Mouse (Mus musculus) liver, embryonic 13.5 days (tissue): ENCODE data around the gene Tex22. TPM values are rescaled to one million over a fixed set of nuclear protein-coding genes. Genes with fewer than 3 reads are reported as not detected.
A peak's percentile ranks its signal among the peaks of the same experiment; 100 is the strongest.

Source experiments
- ATAC-seq: fragments of 200-750 bp; cut with Nextera tagmentation; 2 replicates; pipeline ENCODE4 v1.8.0; 2017; ENCODE audit warnings: low read depth, mild to moderate bottlenecking, moderate number of reproducible peaks, moderate library complexity
- DNase-seq: peaks from one replicate; pipeline ENCODE4 v3.0.0; 2022
- H3K27ac ChIP-seq: fragments of 300-500 bp; sonication (generic); 2 replicates; pipeline ENCODE4 v1.5.1; 2015; ENCODE audit warnings: moderate library complexity, mild to moderate bottlenecking, inconsistent platforms
- H3K27me3 ChIP-seq: fragments of 300-500 bp; sonication (generic); 2 replicates; pipeline ENCODE4 v1.6.1; 2015; ENCODE audit warnings: mild to moderate bottlenecking, inconsistent platforms
- H3K36me3 ChIP-seq: fragments of 300-500 bp; sonication (generic); 2 replicates; pipeline ENCODE4 v1.6.1; 2015; ENCODE audit warnings: mild to moderate bottlenecking, inconsistent platforms
- H3K4me1 ChIP-seq: fragments of 300-500 bp; sonication (generic); replicated peaks from 2 replicates; pipeline ENCODE4 v1.6.1; 2015; ENCODE audit warnings: inconsistent platforms
- H3K4me2 ChIP-seq: fragments of 300-500 bp; sonication (generic); 2 replicates; pipeline ENCODE4 v1.6.1; 2015; ENCODE audit warnings: inconsistent platforms, mild to moderate bottlenecking, moderate library complexity
- H3K4me3 ChIP-seq: fragments of 300-500 bp; sonication (generic); replicated peaks from 2 replicates; pipeline ENCODE4 v1.5.1; 2015; ENCODE audit warnings: mild to moderate bottlenecking, inconsistent platforms
- H3K9ac ChIP-seq: fragments of 300-500 bp; sonication (generic); 2 replicates; pipeline ENCODE4 v1.6.1; 2015; ENCODE audit warnings: mild to moderate bottlenecking, inconsistent platforms
- H3K9me3 ChIP-seq: fragments of 300-500 bp; sonication (generic); replicated peaks from 2 replicates; pipeline ENCODE4 v1.6.1; 2016; ENCODE audit warnings: inconsistent platforms
- WGBS: fragments of 180-500 bp; shearing (Covaris S2); methylation state at CpG from one replicate; pipeline ENCODE4 v1.1.7; 2015; ENCODE audit not compliant: insufficient replicate concordance; 5-methylcytosine and 5-hydroxymethylcytosine counted together
- polyA plus RNA-seq: library from polyadenylated mRNA; unstranded; fragments of >200 nt; fragmentation: Nextera tagmentation; extraction: Ambion mirVana; gene quantifications from 2 replicates; pipeline ENCODE4 v1.2.1, GENCODE M21; 2015

The Tex22 gene
- polyA plus RNA-seq, 1 experiment from 2014 or later: not detected

GRCm38 (mm10) chr12:113103846-113104451, 29.6 kb downstream of the Tex22 start:
- H3K27ac ChIP-seq: peak overlapping the region; percentile 91; the same call in 1 of the 2 replicates
- no peak overlapping the region for H3K4me3 ChIP-seq
- H3K4me2 ChIP-seq: no peak overlapping the region
- peaks cover 17% of the 10 kb centered on the region; the same call in 1 of the 2 replicates for H3K36me3 ChIP-seq
- 60% methylated on average over 8 of the region's 8 CpGs for WGBS
- DNase-seq (no peak), ATAC-seq (no peak)
- H3K9me3 ChIP-seq: no peaks in the 10 kb centered on the region
- H3K27me3 ChIP-seq: no peaks in the 10 kb centered on the region
- H3K4me1 ChIP-seq: peaks cover 98% of the 10 kb centered on the region
- no peak overlapping the region for H3K9ac ChIP-seq

GRCm38 (mm10) chr12:113106386-113106785, 32.1 kb downstream of the Tex22 start:
- 81% methylated on average over 6 of the region's 6 CpGs for WGBS
- peak overlapping the region; percentile 65 for H3K9ac ChIP-seq

GRCm38 (mm10) chr12:113107431-113108124, 33.3 kb downstream of the Tex22 start:
- Histone ChIP-seq H3K4me2 (peak overlapping the region; percentile 46), H3K27me3 (no peaks in the 10 kb centered on the region), H3K27ac (peak overlapping the region; percentile 91), H3K4me3 (peak overlapping the region; percentile 12; the same call in 1 of the 2 replicates), H3K36me3 (peaks cover 29% of the 10 kb centered on the region), H3K9me3 (no peaks in the 10 kb centered on the region), H3K4me1 (peaks cover 92% of the 10 kb centered on the region), H3K9ac (peak overlapping the region; percentile 65)
- WGBS: 14% methylated on average over 4 of the region's 4 CpGs
- ATAC-seq: peak; percentile 95
- DNase-seq: peak; percentile 73

More at GRCm38 (mm10) chr12:113106386-113106785, 32.1 kb downstream of the Tex22 start:
- Histone ChIP-seq H3K9me3 (no peaks in the 10 kb centered on the region), H3K4me2 (peak overlapping the region; percentile 46; the same call in 1 of the 2 replicates), H3K4me1 (peaks cover 95% of the 10 kb centered on the region), H3K27ac (peak overlapping the region; percentile 91), H3K27me3 (no peaks in the 10 kb centered on the region), H3K36me3 (peaks cover 18% of the 10 kb centered on the region), H3K4me3 (no peak overlapping the region)
- DNase-seq (no peak), ATAC-seq (no peak)

GRCm38 (mm10) chr12:113108528-113109283, 34.4 kb downstream of the Tex22 start:
- no peak overlapping the region for H3K4me3 ChIP-seq
- no peak for ATAC-seq
- H3K27me3 ChIP-seq: no peaks in the 10 kb centered on the region
- no peaks in the 10 kb centered on the region for H3K9me3 ChIP-seq
- peaks cover 90% of the 10 kb centered on the region for H3K4me1 ChIP-seq
- peaks cover 33% of the 10 kb centered on the region for H3K36me3 ChIP-seq
- H3K27ac ChIP-seq: peak overlapping the region; percentile 91
- 88% methylated on average over 17 of the region's 17 CpGs for WGBS
- peak overlapping the region; percentile 14; the same call in 1 of the 2 replicates for H3K9ac ChIP-seq
- no peak overlapping the region; the same call in 1 of the 2 replicates for H3K4me2 ChIP-seq
- no peak for DNase-seq

- peaks cover 44% of the 10 kb centered on the region for H3K36me3 ChIP-seq
- H3K4me2 ChIP-seq: no peak overlapping the region
- WGBS: 81% methylated on average over 10 of the region's 10 CpGs
- H3K4me1 ChIP-seq: peaks cover 79% of the 10 kb centered on the region
- no peaks in the 10 kb centered on the region for H3K9me3 ChIP-seq
- H3K9ac ChIP-seq: no peak overlapping the region
- no peak overlapping the region for H3K4me3 ChIP-seq
- H3K27ac ChIP-seq: peak overlapping the region; percentile 91; the same call in 1 of the 2 replicates
- H3K27me3 ChIP-seq: no peaks in the 10 kb centered on the region
- ATAC-seq (no peak), DNase-seq (no peak)
Observed at GRCm38 (mm10) chr12:113109801-113110200, 35.5 kb downstream of the Tex22 start.

- H3K27me3 ChIP-seq: no peaks in the 10 kb centered on the region
- H3K36me3 ChIP-seq: peaks cover 71% of the 10 kb centered on the region
- 84% methylated on average over 4 of the region's 4 CpGs for WGBS
- H3K4me1 ChIP-seq: peaks cover 42% of the 10 kb centered on the region
- H3K4me3 ChIP-seq: no peak overlapping the region
- H3K9ac ChIP-seq: no peak overlapping the region
- no peak overlapping the region for H3K27ac ChIP-seq
- DNase-seq (no peak), ATAC-seq (no peak)
- no peaks in the 10 kb centered on the region for H3K9me3 ChIP-seq
- no peak overlapping the region for H3K4me2 ChIP-seq
Observed at GRCm38 (mm10) chr12:113114141-113114540, 39.8 kb downstream of the Tex22 start.

GRCm38 (mm10) chr12:113114856-113115538, 40.7 kb downstream of the Tex22 start:
- ATAC-seq (no peak), DNase-seq (no peak)
- 78% methylated on average over 16 of the region's 16 CpGs for WGBS
- H3K27ac ChIP-seq: no peak overlapping the region
- no peaks in the 10 kb centered on the region for H3K9me3 ChIP-seq
- no peak overlapping the region for H3K4me2 ChIP-seq
- no peak overlapping the region for H3K4me3 ChIP-seq
- no peak overlapping the region for H3K9ac ChIP-seq
- H3K27me3 ChIP-seq: no peaks in the 10 kb centered on the region
- H3K36me3 ChIP-seq: peaks cover 75% of the 10 kb centered on the region
- peaks cover 34% of the 10 kb centered on the region for H3K4me1 ChIP-seq

GRCm38 (mm10) chr12:113119516-113120410, 45.5 kb downstream of the Tex22 start:
- WGBS: 86% methylated on average over 20 of the region's 20 CpGs
- peak; percentile 65 for DNase-seq
- peaks cover 88% of the 10 kb centered on the region for H3K36me3 ChIP-seq

GRCm38 (mm10) chr12:113124726-113125125, 50.4 kb downstream of the Tex22 start:
- Histone ChIP-seq H3K27me3 (no peaks in the 10 kb centered on the region), H3K4me1 (0 out of 2 replicates have a peak, but pooled peaks cover 6% of the 10 kb centered on the region), H3K9ac (no peak overlapping the region), H3K4me3 (no peak overlapping the region), H3K36me3 (peaks cover 99% of the 10 kb centered on the region), H3K9me3 (no peaks in the 10 kb centered on the region), H3K27ac (peak overlapping the region; percentile 47), H3K4me2 (no peak overlapping the region)
- DNase-seq: no peak
- WGBS: 74% methylated on average over 6 of the region's 6 CpGs
- 0 out of 2 replicates have a peak, but pooled peaks have one; percentile 20 for ATAC-seq

More at GRCm38 (mm10) chr12:113119516-113120410, 45.5 kb downstream of the Tex22 start:
- Histone ChIP-seq H3K4me3 (no peak overlapping the region), H3K4me2 (no peak overlapping the region), H3K9ac (no peak overlapping the region), H3K27me3 (no peaks in the 10 kb centered on the region), H3K27ac (no peak overlapping the region), H3K4me1 (0 out of 2 replicates have a peak, but pooled peaks cover 8% of the 10 kb centered on the region), H3K9me3 (no peaks in the 10 kb centered on the region)
- ATAC-seq: peak; percentile 41

- Histone ChIP-seq H3K4me2 (no peak overlapping the region), H3K4me3 (no peak overlapping the region), H3K4me1 (peaks cover 7% of the 10 kb centered on the region; the same call in 1 of the 2 replicates), H3K27ac (no peak overlapping the region), H3K36me3 (peaks cover 100% of the 10 kb centered on the region), H3K27me3 (no peaks in the 10 kb centered on the region), H3K9ac (no peak overlapping the region), H3K9me3 (no peaks in the 10 kb centered on the region)
- no peak for ATAC-seq
- DNase-seq: no peak
- 90% methylated on average over 8 of the region's 8 CpGs for WGBS
Observed at GRCm38 (mm10) chr12:113130732-113131131, 56.4 kb downstream of the Tex22 start.
